Mouse (Mus musculus): ENCODE measurements at regions not wholly inside any gene's neighbourhood (a gene's known extent, or its start where the extent isn't known, plus 50 kb on each side); places are given as distances from the start of the nearest gene placed in this dataset.
A peak's percentile ranks its signal among the peaks of the same experiment; 100 is the strongest.

DNA sequence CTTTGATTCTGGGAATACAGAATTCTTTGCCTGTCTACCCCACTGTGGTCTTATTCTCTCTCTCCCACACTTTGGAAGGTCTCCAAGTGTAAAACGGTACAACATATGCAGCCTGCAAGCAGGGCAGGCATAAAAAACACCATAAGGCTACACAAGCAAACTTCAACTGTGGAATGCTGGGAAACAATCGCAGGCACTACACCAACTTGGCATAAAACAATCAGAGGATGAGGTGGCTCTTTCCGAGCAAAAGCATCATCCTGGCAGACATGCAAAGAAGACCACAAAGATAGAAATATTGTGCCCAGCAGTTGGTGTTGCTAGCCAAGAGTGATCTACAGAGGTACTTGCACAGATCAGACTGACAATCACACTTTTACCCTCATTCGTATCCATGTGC, 88.0 kb upstream of the Galnt5 start:
- no peak for DNase-seq

DNA sequence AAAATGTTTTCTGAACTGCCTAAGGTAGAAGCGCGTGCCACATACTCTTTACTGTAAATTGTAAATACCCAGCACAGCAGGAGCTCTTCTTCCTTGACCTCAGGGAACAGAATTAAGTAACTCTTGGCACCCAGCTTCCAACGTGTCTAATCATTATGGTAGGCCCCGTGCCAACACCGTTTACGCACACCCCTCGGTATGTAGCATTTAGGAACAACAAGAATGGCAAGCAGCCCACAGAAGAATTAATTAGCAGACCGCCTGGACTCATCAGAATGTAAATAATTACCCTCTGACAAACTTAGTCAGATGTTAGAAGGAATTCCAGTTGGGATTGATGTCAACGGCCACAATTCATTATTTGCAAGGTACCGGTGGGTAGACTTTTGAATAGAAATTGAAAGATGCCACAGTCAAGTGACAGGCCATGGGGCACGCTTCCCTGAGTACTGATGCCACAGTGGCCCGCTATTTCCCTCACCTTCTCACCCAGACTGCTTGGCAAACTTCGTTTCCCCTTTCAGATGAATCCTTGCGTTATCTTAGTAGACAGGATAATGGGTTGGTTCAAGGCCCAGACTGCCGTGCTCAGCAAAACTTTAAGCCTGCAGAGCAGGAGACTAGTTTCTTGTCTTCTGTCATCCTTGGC, 81.2 kb upstream of the Galnt5 start:
- no peak for DNase-seq

DNA sequence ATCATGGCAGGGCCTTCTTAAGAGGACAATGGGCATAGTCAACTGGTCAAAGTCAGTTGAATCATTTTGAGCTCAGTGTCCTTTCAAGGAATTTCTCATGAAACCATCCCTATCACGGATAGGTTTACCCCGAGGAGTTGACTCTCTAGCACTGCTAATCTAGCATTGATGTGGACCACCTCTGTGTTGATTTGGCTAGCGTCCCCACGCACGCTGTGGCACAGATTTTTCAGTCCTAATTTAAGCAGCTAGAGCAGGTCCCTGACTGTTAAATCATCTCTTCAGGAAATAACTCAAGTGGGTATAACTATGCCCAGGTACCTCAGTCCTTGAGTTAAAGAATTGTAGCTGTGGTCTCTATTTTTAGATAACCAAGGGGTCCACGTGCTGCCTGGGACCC, 80.0 kb upstream of the Galnt5 start:
- no peak for DNase-seq

DNA sequence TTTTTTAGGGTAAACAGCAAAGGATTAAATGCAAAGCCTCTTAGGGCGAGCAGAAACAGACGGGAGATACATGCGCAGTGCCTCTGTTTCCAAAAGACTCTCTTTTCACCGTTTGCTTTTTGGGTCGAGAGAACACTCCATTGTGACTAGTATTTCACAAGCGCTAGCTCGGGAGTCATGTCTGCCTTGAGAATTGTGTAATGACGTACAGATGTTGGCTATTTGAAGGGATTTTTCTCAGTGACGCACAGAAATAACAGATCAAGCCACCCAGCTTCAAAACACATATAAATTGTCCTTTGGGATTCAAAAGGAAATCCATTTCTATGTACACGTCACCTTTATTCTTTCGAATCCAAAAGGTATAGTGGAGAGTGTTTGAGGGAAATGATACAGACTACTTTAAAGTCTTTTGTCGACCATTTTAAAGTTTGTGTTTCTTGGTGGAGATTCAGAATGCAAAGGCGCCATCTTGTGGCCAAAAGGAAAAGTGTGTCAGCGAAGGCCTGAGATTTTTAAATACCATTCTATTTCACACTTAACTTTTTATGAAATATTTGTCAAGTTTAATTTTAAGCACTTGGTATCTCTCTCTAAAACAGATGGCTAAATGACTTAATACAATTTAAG, 78.5 kb upstream of the Galnt5 start:
- DNase-seq = peak; percentile 33

DNA sequence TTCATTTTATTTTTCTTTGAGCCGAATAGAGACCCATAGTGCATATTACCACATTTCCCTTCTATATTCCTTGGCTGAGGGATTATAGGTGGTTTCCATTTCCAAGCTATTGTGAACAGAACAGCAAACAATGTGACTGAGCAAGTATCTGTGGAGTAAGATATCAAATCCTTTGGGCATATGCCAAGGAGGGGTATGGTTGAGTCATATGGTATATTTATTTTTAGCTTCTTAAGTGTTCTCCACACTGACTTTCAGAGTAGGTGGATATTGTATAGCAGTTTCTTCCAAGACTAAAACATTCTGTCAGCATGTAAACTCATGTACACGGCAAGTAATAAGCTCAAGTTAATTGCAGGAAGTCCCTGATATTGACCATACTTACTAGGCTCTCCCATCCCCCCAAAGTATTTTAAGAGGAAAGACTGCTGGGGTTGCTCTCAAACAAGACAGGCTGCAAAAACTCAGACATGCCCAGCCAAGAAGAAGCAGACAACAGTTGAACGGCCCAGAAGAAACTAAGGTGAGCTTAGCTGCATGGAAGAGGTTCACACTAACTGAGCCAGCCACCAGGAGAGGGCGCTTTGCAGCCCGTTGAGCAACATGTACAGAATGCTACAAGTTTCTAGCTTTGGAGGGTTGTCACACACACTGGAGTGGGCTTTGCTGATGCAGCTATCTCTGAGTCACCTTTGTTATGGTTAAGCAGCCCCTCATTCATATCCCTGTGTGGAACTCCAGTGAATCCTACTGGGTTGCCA, 63.4 kb upstream of the Galnt5 start:
- DNase-seq = peak; percentile 2

All from adrenal gland, postnatal 25 days (tissue).